Mouse (Mus musculus): ENCODE measurements around the gene Mthfsl.
A peak's percentile ranks its signal among the peaks of the same experiment; 100 is the strongest.
"Not testable (repeated sequence)": the region's sequence is repeated elsewhere in the genome, so short reads cannot be mapped to it uniquely, and the experiment has no call there.

Gene Mthfsl

GRCm38 (mm10) chr9:88719989-88720537 is at the start of gene Mthfsl:
Gene Mthfsl (minus strand): TSS chr9:88720296.
- peak; percentile 14 for DNase-seq (ENCODE audit: extremely low read depth, low read depth)

- DNase-seq (ENCODE audit: extremely low read depth, low read depth): not testable (repeated sequence)
Measured at GRCm38 (mm10) chr9:88769470-88769869, 49.4 kb upstream of the Mthfsl start.

DNA sequence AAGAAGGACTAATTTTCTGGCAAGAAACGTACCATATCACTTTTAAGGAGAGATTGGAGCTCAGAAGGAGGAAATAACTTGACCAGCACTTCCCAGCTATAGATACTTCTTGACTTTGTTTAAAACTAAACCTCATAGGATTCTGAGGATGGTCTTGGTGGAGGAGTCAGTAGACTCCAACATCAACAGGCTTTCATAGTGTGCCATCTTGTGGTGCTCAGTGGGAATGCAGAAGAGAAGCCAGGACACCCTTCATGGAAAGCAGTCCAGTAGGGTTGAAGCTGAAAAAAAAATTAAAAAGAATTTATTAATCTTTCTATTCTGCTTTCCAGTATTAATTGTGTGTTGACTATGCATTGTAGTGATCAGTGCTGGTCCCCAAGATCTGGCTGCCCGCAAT is 26.6 kb upstream of the Mthfsl start:
- not testable (repeated sequence) for DNase-seq (ENCODE audit: extremely low read depth, low read depth)

- DNase-seq (ENCODE audit: extremely low read depth, low read depth): not testable (repeated sequence)
Measured at GRCm38 (mm10) chr9:88746046-88746445, 25.9 kb upstream of the Mthfsl start.

DNA sequence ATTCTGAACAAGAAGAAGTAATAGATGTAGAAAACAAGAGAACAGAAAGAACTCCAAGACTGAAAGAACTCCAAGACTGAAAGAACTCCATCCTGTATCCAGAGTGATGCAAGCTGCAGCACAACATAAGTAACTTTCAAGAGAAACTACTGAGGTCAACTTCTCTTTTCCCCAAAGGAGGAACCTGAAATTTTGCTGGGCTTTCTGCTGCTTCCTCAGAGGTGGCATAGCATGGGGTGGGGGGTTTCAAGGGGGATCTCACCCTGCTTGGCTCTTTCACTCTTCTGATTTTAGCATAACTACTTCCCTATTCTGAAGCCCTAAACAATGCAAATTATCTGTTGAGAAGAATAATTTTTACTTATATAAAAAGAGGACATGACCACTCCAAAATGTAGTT is 15.2 kb upstream of the Mthfsl start:
- not testable (repeated sequence) for DNase-seq (ENCODE audit: extremely low read depth, low read depth)

GRCm38 (mm10) chr9:88733182-88733581 is 13.1 kb upstream of the Mthfsl start:
- not testable (repeated sequence) for DNase-seq (ENCODE audit: extremely low read depth, low read depth)

GRCm38 (mm10) chr9:88732334-88732733 is 12.2 kb upstream of the Mthfsl start:
- DNase-seq (ENCODE audit: extremely low read depth, low read depth): not testable (repeated sequence)

GRCm38 (mm10) chr9:88731728-88732127 is 11.6 kb upstream of the Mthfsl start, which contains the start of gene Bcl2a1d:
Gene Bcl2a1d (minus strand): TSS chr9:88731914.
- not testable (repeated sequence) for DNase-seq (ENCODE audit: extremely low read depth, low read depth)

- DNase-seq (ENCODE audit: extremely low read depth, low read depth): not testable (repeated sequence)
Measured at GRCm38 (mm10) chr9:88728311-88728710, 8.2 kb upstream of the Mthfsl start.

GRCm38 (mm10) chr9:88721628-88722027 is 1.5 kb upstream of the Mthfsl start:
- DNase-seq (ENCODE audit: extremely low read depth, low read depth): not testable (repeated sequence)

- DNase-seq (ENCODE audit: extremely low read depth, low read depth): peak; percentile 10
Measured at GRCm38 (mm10) chr9:88719073-88719921, 799 bp downstream of the Mthfsl start.

DNA sequence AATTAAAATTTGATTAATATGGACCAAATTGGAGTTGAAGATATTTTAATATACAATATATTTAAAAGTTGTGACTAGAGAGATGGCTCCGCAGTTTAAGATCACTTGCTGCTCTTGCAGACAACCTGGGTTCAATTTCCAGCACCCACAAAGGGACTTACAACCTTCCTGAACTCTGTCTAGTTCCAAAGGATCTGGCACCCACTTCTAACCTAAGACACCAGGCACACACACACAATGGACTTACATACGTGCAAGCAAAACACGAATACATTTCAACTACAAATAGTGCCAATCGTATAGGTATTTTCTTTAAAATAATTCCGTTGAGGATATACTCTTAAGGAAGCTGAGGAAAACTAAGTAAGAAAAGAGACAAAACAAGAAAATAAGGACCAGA is 1.5 kb downstream of the Mthfsl start:
- not testable (repeated sequence) for DNase-seq (ENCODE audit: extremely low read depth, low read depth)

GRCm38 (mm10) chr9:88718140-88718539 is 2.0 kb downstream of the Mthfsl start:
- DNase-seq (ENCODE audit: extremely low read depth, low read depth): not testable (repeated sequence)

DNA sequence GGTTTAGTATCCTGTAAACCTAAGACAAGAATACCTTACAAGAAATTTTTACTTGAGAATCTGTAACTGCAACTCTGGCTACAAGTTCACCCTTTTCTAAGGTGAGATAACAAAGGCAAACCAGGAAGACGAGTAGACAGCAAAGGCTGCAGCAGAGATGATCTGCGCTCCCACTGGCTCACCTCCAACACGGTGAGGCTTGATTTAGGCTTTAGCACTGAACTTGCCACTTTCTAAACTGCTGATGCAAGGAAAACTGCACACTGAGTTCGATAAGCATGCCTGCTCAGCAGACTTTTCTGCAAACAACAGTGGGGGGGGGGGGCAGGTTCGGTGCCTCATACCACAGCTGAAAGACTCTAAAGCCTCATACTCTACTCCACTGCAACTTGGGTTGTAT is 5.6 kb downstream of the Mthfsl start:
- not testable (repeated sequence) for DNase-seq (ENCODE audit: extremely low read depth, low read depth)

DNA sequence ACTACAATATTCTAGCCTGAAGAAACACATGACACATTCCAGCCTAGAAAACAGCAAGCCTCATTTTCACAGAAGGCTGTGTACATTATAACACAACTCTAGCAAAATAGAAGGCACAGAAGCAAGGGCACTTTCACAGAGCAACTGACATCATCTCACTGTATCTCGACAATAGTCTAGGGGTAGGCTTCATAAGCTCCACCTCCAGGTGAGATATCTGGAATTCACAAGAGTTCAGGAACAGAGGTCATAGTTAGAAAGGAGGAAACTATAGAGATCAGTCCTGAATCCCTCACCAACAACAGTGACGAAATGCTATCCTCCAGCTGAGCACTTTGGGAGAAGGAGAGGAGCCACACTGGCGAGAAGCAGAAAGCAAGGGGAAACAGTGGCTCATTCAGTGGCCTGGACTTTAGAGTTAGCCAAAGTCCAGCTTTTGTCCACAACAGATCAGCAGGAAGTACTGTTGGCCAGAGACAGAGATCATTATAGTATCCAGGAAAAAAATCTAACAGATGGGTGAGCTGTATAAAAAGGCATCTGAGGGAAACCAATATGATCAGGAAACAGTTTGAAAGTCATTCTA is 7.8 kb downstream of the Mthfsl start:
- DNase-seq (ENCODE audit: extremely low read depth, low read depth): not testable (repeated sequence)

- DNase-seq (ENCODE audit: extremely low read depth, low read depth): not testable (repeated sequence)
Measured at GRCm38 (mm10) chr9:88710910-88711438, 9.1 kb downstream of the Mthfsl start.

GRCm38 (mm10) chr9:88710439-88710838 is 9.7 kb downstream of the Mthfsl start:
- not testable (repeated sequence) for DNase-seq (ENCODE audit: extremely low read depth, low read depth)

DNA sequence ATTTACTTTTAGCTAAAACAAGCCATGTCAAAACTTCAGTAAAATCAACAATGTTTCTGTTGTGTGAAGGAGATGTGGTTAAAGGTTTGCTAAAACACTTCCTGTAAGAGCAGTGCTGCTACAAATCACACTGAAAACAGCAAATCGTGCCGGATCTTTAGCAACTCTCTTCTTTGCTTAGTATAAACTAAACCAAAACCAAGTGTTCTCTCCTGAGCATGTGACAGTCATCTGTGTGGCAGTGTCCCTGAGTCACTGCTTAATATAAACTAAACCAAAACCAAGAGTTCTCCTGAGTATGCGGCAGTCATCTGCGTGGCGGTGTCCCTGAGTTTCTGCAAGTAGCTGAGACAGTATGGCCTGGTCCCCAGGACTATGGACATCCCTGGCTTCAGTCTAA is 10.3 kb downstream of the Mthfsl start:
- DNase-seq (ENCODE audit: extremely low read depth, low read depth): not testable (repeated sequence)

GRCm38 (mm10) chr9:88709304-88709703 is 10.8 kb downstream of the Mthfsl start:
- no peak for DNase-seq (ENCODE audit: extremely low read depth, low read depth)

DNA sequence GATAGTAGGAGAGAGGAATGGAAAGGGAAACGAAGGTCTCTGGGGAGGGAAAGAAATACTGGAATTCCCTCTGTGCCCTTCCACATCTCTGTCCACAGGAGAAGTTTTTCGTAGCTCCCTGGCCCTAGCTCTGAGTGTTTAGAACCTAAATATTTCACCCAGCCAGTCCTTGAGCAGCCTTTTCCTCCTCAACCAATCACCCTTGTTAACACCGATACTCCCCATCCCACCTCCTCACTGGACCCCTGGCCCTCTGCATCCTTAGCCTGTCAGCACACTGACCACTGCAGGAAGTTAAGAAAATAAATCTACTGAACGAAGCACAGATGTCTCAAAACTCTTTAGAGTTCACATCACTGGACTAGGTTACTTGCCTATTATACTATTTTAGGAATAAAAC is 13.4 kb downstream of the Mthfsl start:
- no peak for DNase-seq (ENCODE audit: extremely low read depth, low read depth)

- DNase-seq (ENCODE audit: extremely low read depth, low read depth): not testable (repeated sequence)
Measured at GRCm38 (mm10) chr9:88705157-88705556, 14.9 kb downstream of the Mthfsl start.

DNA sequence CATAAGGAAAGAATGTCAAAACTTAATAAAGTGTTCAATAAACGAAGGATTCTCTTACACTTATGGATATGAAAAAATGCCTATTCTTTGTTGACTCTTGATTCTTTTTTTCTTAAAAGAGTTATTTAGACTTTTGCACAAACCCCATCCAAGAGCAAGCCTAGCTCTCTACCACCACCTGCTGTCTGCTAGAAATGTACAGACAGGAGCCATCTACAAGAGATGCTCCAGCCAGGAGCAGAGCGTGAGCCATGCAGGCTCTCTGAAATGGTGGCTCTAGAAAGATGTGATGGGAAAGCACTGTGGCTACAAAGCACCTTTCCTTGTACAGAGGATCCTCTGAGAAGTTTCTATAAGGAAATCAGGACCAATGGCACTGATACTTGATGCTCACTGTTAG is 21.4 kb downstream of the Mthfsl start:
- DNase-seq (ENCODE audit: extremely low read depth, low read depth): not testable (repeated sequence)

Data from MEL-GATA-1-ER (cell line).